Mouse (Mus musculus): ENCODE measurements at regions not wholly inside any gene's neighbourhood (a gene's known extent, or its start where the extent isn't known, plus 50 kb on each side); places are given as distances from the start of the nearest gene placed in this dataset.

GRCm38 (mm10) chr13:28545797-28546196 is 288.5 kb downstream of the Gm11361 start:
- Histone ChIP-seq H3K4me3 (ENCODE audit: control insufficient read depth in 1 of 2, insufficient read depth in 1 of 2, low read depth in 2 of 2, low read length in 2 of 2) (no peak overlapping the region), H3K9me3 (replicated peaks; ENCODE audit: insufficient read depth, low read length) (no peaks in the 10 kb centered on the region), H3K79me2 (ENCODE audit: control insufficient read depth, insufficient read depth, low read length, poor library complexity) (no peaks in the 10 kb centered on the region), H3K9ac (ENCODE audit: control insufficient read depth, low read depth, low read length, poor library complexity, severe bottlenecking) (no peak overlapping the region), H3K36me3 (ENCODE audit: control insufficient read depth in 1 of 2, insufficient read depth in 2 of 2, low read length in 2 of 2) (no peaks in the 10 kb centered on the region), H3K27ac (ENCODE audit: control insufficient read depth, low read depth, low read length) (no peak overlapping the region), H3K27me3 (ENCODE audit: control insufficient read depth in 1 of 2, insufficient read depth in 2 of 2, low read length in 2 of 2) (no peaks in the 10 kb centered on the region), H3K4me1 (ENCODE audit: control insufficient read depth in 1 of 2, insufficient read depth in 2 of 2, low read length in 2 of 2) (no peaks in the 10 kb centered on the region)
- DNase-seq (ENCODE audit: low read depth, low spot score): no peak
- TF ChIP-seq UBTF (IDR thresholded peaks at IDR 0.05; ENCODE audit: borderline replicate concordance, insufficient read depth, low read depth, low read length) (no peak), TCF12 (IDR thresholded peaks at IDR 0.05; ENCODE audit: low read depth, low read length) (no peak), MXI1 (IDR thresholded peaks at IDR 0.05; ENCODE audit: low read depth, low read length) (no peak), ELF1 (IDR thresholded peaks at IDR 0.05; ENCODE audit: low read depth, low read length) (no peak), KAT2A (conservative IDR thresholded peaks at IDR 0.05; ENCODE audit: low read depth, low read length) (no peak), POLR2A (IDR thresholded peaks at IDR 0.05; ENCODE audit: control insufficient read depth in 1 of 2, insufficient read depth in 1 of 2, low read depth in 1 of 2, low read length in 2 of 2, poor library complexity in 1 of 2) (no peak)

- TF ChIP-seq MEF2A (IDR thresholded peaks at IDR 0.05; ENCODE audit: extremely low read depth, insufficient replicate concordance, low read depth, low read length, poor library complexity, severe bottlenecking): no peak
- TF ChIP-seq MXI1 (IDR thresholded peaks at IDR 0.05; ENCODE audit: low read depth, low read length): no peak
- no peak for TF ChIP-seq ETS1 (IDR thresholded peaks at IDR 0.05; ENCODE audit: low read depth, low read length)
- TF ChIP-seq SIN3A (IDR thresholded peaks at IDR 0.05; ENCODE audit: low read length): no peak
- no peak for TF ChIP-seq POLR2AphosphoS2 (IDR thresholded peaks at IDR 0.05; ENCODE audit: low read length)
- Histone ChIP-seq H3K4me1 (ENCODE audit: control insufficient read depth in 1 of 2, insufficient read depth in 2 of 2, low read length in 2 of 2) (no peaks in the 10 kb centered on the region), H3K27me3 (ENCODE audit: control insufficient read depth in 1 of 2, insufficient read depth in 2 of 2, low read length in 2 of 2) (no peaks in the 10 kb centered on the region), H3K9me3 (replicated peaks; ENCODE audit: insufficient read depth, low read length) (no peaks in the 10 kb centered on the region), H3K4me3 (ENCODE audit: control insufficient read depth in 1 of 2, insufficient read depth in 1 of 2, low read depth in 2 of 2, low read length in 2 of 2) (no peak overlapping the region), H3K9ac (ENCODE audit: control insufficient read depth, low read depth, low read length, poor library complexity, severe bottlenecking) (no peak overlapping the region), H3K36me3 (ENCODE audit: control insufficient read depth in 1 of 2, insufficient read depth in 2 of 2, low read length in 2 of 2) (no peaks in the 10 kb centered on the region), H3K79me2 (ENCODE audit: control insufficient read depth, insufficient read depth, low read length, poor library complexity) (no peaks in the 10 kb centered on the region), H3K27ac (ENCODE audit: control insufficient read depth, low read depth, low read length) (no peak overlapping the region)
- no peak for DNase-seq (ENCODE audit: low read depth, low spot score)
Observed at GRCm38 (mm10) chr13:28545337-28545736, 288.0 kb downstream of the Gm11361 start.

- Histone ChIP-seq H3K79me2 (ENCODE audit: control insufficient read depth, insufficient read depth, low read length, poor library complexity) (no peaks in the 10 kb centered on the region), H3K36me3 (ENCODE audit: control insufficient read depth in 1 of 2, insufficient read depth in 2 of 2, low read length in 2 of 2) (no peaks in the 10 kb centered on the region), H3K9ac (ENCODE audit: control insufficient read depth, low read depth, low read length, poor library complexity, severe bottlenecking) (no peak overlapping the region), H3K9me3 (replicated peaks; ENCODE audit: insufficient read depth, low read length) (no peaks in the 10 kb centered on the region), H3K4me3 (ENCODE audit: control insufficient read depth in 1 of 2, insufficient read depth in 1 of 2, low read depth in 2 of 2, low read length in 2 of 2) (no peak overlapping the region), H3K4me1 (ENCODE audit: control insufficient read depth in 1 of 2, insufficient read depth in 2 of 2, low read length in 2 of 2) (no peaks in the 10 kb centered on the region), H3K27me3 (ENCODE audit: control insufficient read depth in 1 of 2, insufficient read depth in 2 of 2, low read length in 2 of 2) (no peaks in the 10 kb centered on the region), H3K27ac (ENCODE audit: control insufficient read depth, low read depth, low read length) (no peak overlapping the region)
- DNase-seq (ENCODE audit: low read depth, low spot score): no peak
- TF ChIP-seq NRF1 (IDR thresholded peaks at IDR 0.05; ENCODE audit: insufficient read depth, low read depth, low read length, poor library complexity, severe bottlenecking): no peak
- no peak for TF ChIP-seq POLR2AphosphoS5 (IDR thresholded peaks at IDR 0.05; ENCODE audit: borderline replicate concordance, low read depth, low read length)
Observed at GRCm38 (mm10) chr13:28544819-28545180, 287.5 kb downstream of the Gm11361 start.

Data from MEL (cell line).